Mouse (Mus musculus) midbrain, embryonic 12.5 days (tissue): ENCODE measurements around the gene Agpat1. TPM values are rescaled to one million over a fixed set of nuclear protein-coding genes. Genes with fewer than 3 reads are reported as not detected.

Source experiments
- ATAC-seq: fragments of 200-750 bp; cut with Nextera tagmentation; 2 replicates; pipeline ENCODE4 v1.8.0; 2017; ENCODE audit warnings: low read depth, moderate TSS enrichment, moderate library complexity; ENCODE audit not compliant: low FRiP score
- H3K27ac ChIP-seq: fragments of 300-500 bp; sonication (generic); replicated peaks from 2 replicates; pipeline ENCODE4 v1.5.1; 2016; ENCODE audit warnings: mild to moderate bottlenecking
- H3K27me3 ChIP-seq: fragments of 300-500 bp; sonication (generic); 2 replicates; pipeline ENCODE4 v1.6.1; 2016; ENCODE audit warnings: mild to moderate bottlenecking
- H3K36me3 ChIP-seq: fragments of 300-500 bp; sonication (generic); 2 replicates; pipeline ENCODE4 v1.6.1; 2016
- H3K4me1 ChIP-seq: fragments of 300-500 bp; sonication (generic); 2 replicates; pipeline ENCODE4 v1.6.1; 2016
- H3K4me2 ChIP-seq: fragments of 300-500 bp; sonication (generic); replicated peaks from 2 replicates; pipeline ENCODE4 v1.6.1; 2016; ENCODE audit warnings: mild to moderate bottlenecking, moderate library complexity
- H3K4me3 ChIP-seq: fragments of 300-500 bp; sonication (generic); 2 replicates; pipeline ENCODE4 v1.5.1; 2016; ENCODE audit warnings: mild to moderate bottlenecking
- H3K9ac ChIP-seq: fragments of 300-500 bp; sonication (generic); replicated peaks from 2 replicates; pipeline ENCODE4 v1.6.1; 2016; ENCODE audit warnings: mild to moderate bottlenecking, moderate library complexity
- H3K9me3 ChIP-seq: fragments of 300-500 bp; sonication (generic); 2 replicates; pipeline ENCODE4 v1.6.1; 2016; ENCODE audit warnings: mild to moderate bottlenecking
- WGBS: fragments of 180-500 bp; shearing (Covaris S2); methylation state at CpG from one replicate; pipeline ENCODE4 v1.1.7; 2016; 5-methylcytosine and 5-hydroxymethylcytosine counted together
- polyA plus RNA-seq: library from polyadenylated mRNA; unstranded; fragments of >200 nt; fragmentation: Nextera tagmentation; extraction: Ambion mirVana; gene quantifications from 2 replicates; pipeline ENCODE4 v1.2.1, GENCODE M21; 2016

Agpat1 gene
- polyA plus RNA-seq, 1 experiment from 2014 or later: 86.2 TPM

- peaks cover 7% of the 10 kb centered on the region; the same call in 1 of the 2 replicates for H3K4me1 ChIP-seq
- no peak for ATAC-seq
- 92% methylated on average over 10 of the region's 11 CpGs for WGBS
- H3K36me3 ChIP-seq: peaks cover 71% of the 10 kb centered on the region
- no peak overlapping the region for H3K4me2 ChIP-seq
- no peak overlapping the region for H3K4me3 ChIP-seq
- H3K9ac ChIP-seq: no peak overlapping the region
- no peak overlapping the region for H3K27ac ChIP-seq
- no peaks in the 10 kb centered on the region for H3K9me3 ChIP-seq
- no peaks in the 10 kb centered on the region for H3K27me3 ChIP-seq
Observed at GRCm38 (mm10) chr17:34613054-34613645, 9.1 kb downstream of the Agpat1 start.

GRCm38 (mm10) chr17:34613830-34614229 lies 9.8 kb downstream of the Agpat1 start:
- Histone ChIP-seq H3K4me1 (0 out of 2 replicates have a peak, but pooled peaks cover under 1% of the 10 kb centered on the region), H3K27ac (0 out of 2 replicates have a peak overlapping the region, but pooled peaks have one; percentile 25), H3K9me3 (no peaks in the 10 kb centered on the region), H3K9ac (no peak overlapping the region), H3K4me3 (no peak overlapping the region), H3K36me3 (peaks cover 71% of the 10 kb centered on the region), H3K27me3 (no peaks in the 10 kb centered on the region), H3K4me2 (no peak overlapping the region)
- 90% methylated on average over 10 of the region's 10 CpGs for WGBS
- no peak for ATAC-seq

GRCm38 (mm10) chr17:34615871-34616270 lies 11.8 kb downstream of the Agpat1 start, which contains the start of gene Egfl8:
Egfl8 (minus strand) TSS chr17:34615971.
- H3K4me2 ChIP-seq: no peak within 1 kb of the TSS
- no peak for ATAC-seq
- no peaks in the 10 kb centered on the region for H3K27me3 ChIP-seq
- H3K27ac ChIP-seq: peak within 1 kb of the TSS; percentile 27; the same call in 1 of the 2 replicates
- 66% methylated on average over 6 of the region's 6 CpGs for WGBS
- H3K9me3 ChIP-seq: no peaks in the 10 kb centered on the region
- no peaks in the 10 kb centered on the region for H3K4me1 ChIP-seq
- 0 out of 2 replicates have a peak within 1 kb of the TSS, but pooled peaks have one; percentile 31 for H3K9ac ChIP-seq
- no peak within 1 kb of the TSS for H3K4me3 ChIP-seq
- peaks cover 69% of the 10 kb centered on the region for H3K36me3 ChIP-seq

- Histone ChIP-seq H3K27me3 (no peaks in the 10 kb centered on the region), H3K36me3 (peaks cover 59% of the 10 kb centered on the region), H3K9me3 (no peaks in the 10 kb centered on the region), H3K9ac (no peak overlapping the region), H3K4me1 (no peaks in the 10 kb centered on the region), H3K4me3 (no peak overlapping the region), H3K27ac (no peak overlapping the region), H3K4me2 (no peak overlapping the region)
- no peak for ATAC-seq
- WGBS: 20% methylated on average over 6 of the region's 6 CpGs
Observed at GRCm38 (mm10) chr17:34618999-34619398, 14.9 kb downstream of the Agpat1 start.

GRCm38 (mm10) chr17:34621006-34621405 lies 16.9 kb downstream of the Agpat1 start:
- peaks cover 1% of the 10 kb centered on the region for H3K4me1 ChIP-seq
- no peak overlapping the region for H3K9ac ChIP-seq
- 92% methylated on average over 8 of the region's 8 CpGs for WGBS
- no peaks in the 10 kb centered on the region for H3K27me3 ChIP-seq
- no peak overlapping the region for H3K27ac ChIP-seq
- H3K9me3 ChIP-seq: no peaks in the 10 kb centered on the region
- no peak overlapping the region for H3K4me2 ChIP-seq
- no peak for ATAC-seq
- no peak overlapping the region for H3K4me3 ChIP-seq
- peaks cover 48% of the 10 kb centered on the region for H3K36me3 ChIP-seq

- no peak overlapping the region for H3K27ac ChIP-seq
- H3K9me3 ChIP-seq: no peaks in the 10 kb centered on the region
- no peak overlapping the region for H3K4me2 ChIP-seq
- H3K36me3 ChIP-seq: peaks cover 31% of the 10 kb centered on the region
- no peak overlapping the region for H3K9ac ChIP-seq
- WGBS: 91% methylated on average over 9 of the region's 9 CpGs
- peaks cover 13% of the 10 kb centered on the region for H3K4me1 ChIP-seq
- no peaks in the 10 kb centered on the region for H3K27me3 ChIP-seq
- no peak for ATAC-seq
- H3K4me3 ChIP-seq: no peak overlapping the region
Observed at GRCm38 (mm10) chr17:34623161-34623560, 19.1 kb downstream of the Agpat1 start.

- no peak overlapping the region for H3K9ac ChIP-seq
- H3K4me2 ChIP-seq: no peak overlapping the region
- peaks cover 4% of the 10 kb centered on the region for H3K27me3 ChIP-seq
- no peak overlapping the region for H3K27ac ChIP-seq
- peaks cover 27% of the 10 kb centered on the region for H3K36me3 ChIP-seq
- H3K4me3 ChIP-seq: no peak overlapping the region
- H3K9me3 ChIP-seq: no peaks in the 10 kb centered on the region
- H3K4me1 ChIP-seq: peaks cover 31% of the 10 kb centered on the region
- WGBS: 97% methylated on average over 3 of the region's 3 CpGs
- ATAC-seq: no peak
Observed at GRCm38 (mm10) chr17:34624981-34625380, 20.9 kb downstream of the Agpat1 start.

- ATAC-seq: no peak
- Histone ChIP-seq H3K4me1 (peaks cover 44% of the 10 kb centered on the region), H3K27me3 (peaks cover 16% of the 10 kb centered on the region), H3K4me2 (peak overlapping the region; percentile 91), H3K9ac (peak overlapping the region; percentile 68), H3K27ac (peak overlapping the region; percentile 88), H3K9me3 (no peaks in the 10 kb centered on the region), H3K36me3 (peaks cover 22% of the 10 kb centered on the region), H3K4me3 (peak overlapping the region; percentile 58)
- 52% methylated on average over 16 of the region's 16 CpGs for WGBS
Observed at GRCm38 (mm10) chr17:34626062-34626772, 22.2 kb downstream of the Agpat1 start.

GRCm38 (mm10) chr17:34626773-34627092 lies 22.7 kb downstream of the Agpat1 start:
- under 1% methylated on average over 18 of the region's 18 CpGs for WGBS
- Histone ChIP-seq H3K9me3 (no peaks in the 10 kb centered on the region), H3K36me3 (peaks cover 18% of the 10 kb centered on the region), H3K4me2 (peak overlapping the region; percentile 91), H3K4me3 (peak overlapping the region; percentile 58), H3K27ac (peak overlapping the region; percentile 88), H3K4me1 (peaks cover 49% of the 10 kb centered on the region), H3K9ac (peak overlapping the region; percentile 68), H3K27me3 (peaks cover 22% of the 10 kb centered on the region)
- ATAC-seq: peak; percentile 17; the same call in 1 of the 2 replicates

- peak overlapping the region; percentile 68 for H3K9ac ChIP-seq
- H3K36me3 ChIP-seq: peaks cover 12% of the 10 kb centered on the region
- 0% methylated on average over 43 of the region's 45 CpGs for WGBS
- peak; percentile 63 for ATAC-seq
- peaks cover 55% of the 10 kb centered on the region for H3K4me1 ChIP-seq
- no peaks in the 10 kb centered on the region for H3K9me3 ChIP-seq
- H3K27me3 ChIP-seq: peaks cover 27% of the 10 kb centered on the region
- H3K4me3 ChIP-seq: peak overlapping the region; percentile 58
- peak overlapping the region; percentile 91 for H3K4me2 ChIP-seq
- peak overlapping the region; percentile 88 for H3K27ac ChIP-seq
Observed at GRCm38 (mm10) chr17:34627093-34627942, 23.3 kb downstream of the Agpat1 start.

GRCm38 (mm10) chr17:34627943-34628643 lies 24.0 kb downstream of the Agpat1 start, which contains the start of gene Ppt2:
Ppt2 (minus strand) TSS chr17:34628510.
- peaks cover 35% of the 10 kb centered on the region for H3K27me3 ChIP-seq
- H3K4me2 ChIP-seq: peak within 1 kb of the TSS; percentile 91
- peaks cover 57% of the 10 kb centered on the region for H3K4me1 ChIP-seq
- 0 out of 2 replicates have a peak, but pooled peaks cover 5% of the 10 kb centered on the region for H3K36me3 ChIP-seq
- H3K27ac ChIP-seq: peak within 1 kb of the TSS; percentile 88
- peak within 1 kb of the TSS; percentile 68 for H3K9ac ChIP-seq
- WGBS: 5% methylated on average over 29 of the region's 29 CpGs
- ATAC-seq: no peak
- no peaks in the 10 kb centered on the region for H3K9me3 ChIP-seq
- H3K4me3 ChIP-seq: peak within 1 kb of the TSS; percentile 58
